Mouse (Mus musculus) MEL (cell line): ENCODE data around the gene Kif4.

Experiments
- CTCF ChIP-seq, 3 experiments: IDR thresholded peaks in 2 of 3; conservative IDR thresholded peaks in 1 of 3; 2 replicates each; pipeline ENCODE4 v1.5.1; 2011 to 2012; ENCODE audit warnings: low read length in 3 of 3, low read depth in 2 of 3, mild to moderate bottlenecking in 2 of 3, improper control_type of control experiment in 1 of 3, inconsistent platforms in 1 of 3, mixed read lengths in 1 of 3, moderate library complexity in 1 of 3; ENCODE audit not compliant: control insufficient read depth in 1 of 3, insufficient read depth in 1 of 3, poor library complexity in 1 of 3, severe bottlenecking in 1 of 3
- E2F4 ChIP-seq: IDR thresholded peaks from 2 replicates; pipeline ENCODE4 v1.6.1; 2011; ENCODE audit warnings: low read depth, low read length, improper control_type of control experiment, borderline replicate concordance
- GATA1 ChIP-seq: IDR thresholded peaks from 2 replicates; pipeline ENCODE4 v1.6.1; 2011; ENCODE audit warnings: low read depth, low read length, improper control_type of control experiment
- MAX ChIP-seq: IDR thresholded peaks from 2 replicates; pipeline ENCODE4 v1.6.1; 2011; ENCODE audit warnings: low read length, improper control_type of control experiment
- POLR2A ChIP-seq, 2 experiments: IDR thresholded peaks; 2 replicates each; pipeline ENCODE4 v1.6.1; 2011 to 2012; ENCODE audit warnings: low read length in 2 of 2, mild to moderate bottlenecking in 2 of 2, control low read depth in 1 of 2, improper control_type of control experiment in 1 of 2, low read depth in 1 of 2, moderate library complexity in 1 of 2; ENCODE audit not compliant: control insufficient read depth in 1 of 2, insufficient read depth in 1 of 2, poor library complexity in 1 of 2
- TAL1 ChIP-seq: IDR thresholded peaks from 2 replicates; pipeline ENCODE4 v1.6.1; 2012; ENCODE audit warnings: mild to moderate bottlenecking, inconsistent platforms, low read length, moderate library complexity, mixed read lengths
- TCF12 ChIP-seq: IDR thresholded peaks from 2 replicates; pipeline ENCODE4 v1.6.1; 2014; ENCODE audit warnings: low read depth, mild to moderate bottlenecking, inconsistent platforms, low read length, improper control_type of control experiment, moderate library complexity
- ZNF384 ChIP-seq: IDR thresholded peaks from 2 replicates; pipeline ENCODE4 v1.6.1; 2012; ENCODE audit warnings: low read depth, mild to moderate bottlenecking, inconsistent platforms, low read length, improper control_type of control experiment

- TF ChIP-seq CTCF (IDR thresholded peaks at IDR 0.05 in 2 of 3, conservative IDR thresholded peaks at IDR 0.05 in 1 of 3; ENCODE audit: control insufficient read depth in 1 of 3, insufficient read depth in 1 of 3, low read depth in 2 of 3, low read length in 3 of 3, poor library complexity in 1 of 3, severe bottlenecking in 1 of 3) (peak; percentile 38 to 68 (median 57)), POLR2A (IDR thresholded peaks at IDR 0.05; ENCODE audit: control insufficient read depth in 1 of 2, insufficient read depth in 1 of 2, low read depth in 1 of 2, low read length in 2 of 2, poor library complexity in 1 of 2) (no peak), TCF12 (no peak), MAX (no peak), E2F4 (no peak), TAL1 (no peak), GATA1 (no peak), ZNF384 (no peak)
These were observed 148.8 kb downstream of the Kif4 start for GRCm38 (mm10) chrX:100774341-100774811.
